Mouse (Mus musculus) C2C12 (cell line): ENCODE measurements around the gene Mpv17l. TPM values are rescaled to one million over a fixed set of nuclear protein-coding genes. Genes with fewer than 3 reads are reported as not detected.

Experiments
- H3K27me3 ChIP-seq: one replicate; pipeline ENCODE4 v1.6.1; 2011; ENCODE audit not compliant: control insufficient read depth, insufficient read depth, insufficient read length
- H3K36me3 ChIP-seq: one replicate; pipeline ENCODE4 v1.6.1; 2011; ENCODE audit not compliant: control insufficient read depth, insufficient read depth
- H3K4me3 ChIP-seq: one replicate; pipeline ENCODE4 v1.5.1; 2011; ENCODE audit warnings: mild to moderate bottlenecking, control low read depth; ENCODE audit not compliant: poor library complexity, insufficient read depth, severe bottlenecking
- H3K79me2 ChIP-seq: one replicate; pipeline ENCODE4 v1.6.1; 2011; ENCODE audit not compliant: control insufficient read depth, insufficient read depth
- H3K79me3 ChIP-seq: one replicate; pipeline ENCODE4 v1.6.1; 2011; ENCODE audit warnings: low read depth, control low read depth
- H3ac ChIP-seq: one replicate; pipeline ENCODE3; 2011; ENCODE audit warnings: low read depth; ENCODE audit not compliant: control insufficient read depth, insufficient read length
- CEBPB ChIP-seq: IDR thresholded peaks from one replicate; pipeline ENCODE4 v1.6.1; 2011; ENCODE audit warnings: low read depth, mild to moderate bottlenecking, control low read depth, moderate library complexity
- CTCF ChIP-seq: IDR thresholded peaks from one replicate; pipeline ENCODE4 v1.5.1; 2011; ENCODE audit not compliant: control insufficient read depth, insufficient read depth, insufficient read length
- FOSL1 ChIP-seq: IDR thresholded peaks from one replicate; pipeline ENCODE4 v1.8.0; 2011; ENCODE audit warnings: mild to moderate bottlenecking, low read length; ENCODE audit not compliant: poor library complexity, insufficient read depth, severe bottlenecking
- MAX ChIP-seq: IDR thresholded peaks from one replicate; pipeline ENCODE4 v1.6.1; 2011; ENCODE audit warnings: mild to moderate bottlenecking, control low read depth
- MYOD1 ChIP-seq: IDR thresholded peaks from one replicate; pipeline ENCODE4 v1.6.1; 2011; ENCODE audit warnings: low read depth; ENCODE audit not compliant: control insufficient read depth, insufficient read length
- MYOG ChIP-seq: IDR thresholded peaks from one replicate; pipeline ENCODE4 v1.6.1; 2011; ENCODE audit not compliant: control insufficient read depth, insufficient read length; ENCODE audit errors: extremely low read depth
- USF1 ChIP-seq: IDR thresholded peaks from one replicate; pipeline ENCODE4 v1.6.1; 2011; ENCODE audit warnings: low read depth, mild to moderate bottlenecking, control low read depth, moderate library complexity
- polyA plus RNA-seq: library from polyadenylated mRNA; unstranded; fragments of >200 nt; fragmentation: generic; extraction: Trizol; gene quantifications from one replicate; pipeline ENCODE4 v1.2.1, GENCODE M21; 2012; ENCODE audit warnings: missing spikeins

Gene Mpv17l
- polyA plus RNA-seq, 1 experiment: 0.51 TPM

DNA sequence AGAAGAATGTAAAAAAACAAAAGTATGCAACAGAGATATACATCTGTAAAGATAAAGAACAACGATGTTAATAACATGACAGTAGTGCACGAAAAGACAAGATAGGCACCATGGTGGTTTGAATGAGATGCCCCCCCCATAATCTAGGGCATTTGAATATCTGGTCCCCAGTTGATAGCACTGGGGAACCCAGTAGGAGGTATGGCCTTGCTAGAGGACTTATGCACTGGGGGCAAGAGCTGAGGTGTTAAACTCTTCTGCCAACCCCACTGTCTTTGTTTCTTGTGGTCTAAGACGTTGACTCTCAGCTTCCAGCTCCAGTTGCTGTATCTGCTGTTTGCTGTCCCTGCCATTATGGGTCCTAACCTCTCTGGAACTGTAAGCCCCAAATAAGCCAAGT lies 7.2 kb upstream of the Mpv17l start:
- TF ChIP-seq MYOG (no peak), MAX (no peak), MYOD1 (no peak), CEBPB (no peak), CTCF (no peak), FOSL1 (no peak), USF1 (no peak)
- Histone ChIP-seq H3K79me3 (peaks cover 83% of the 10 kb centered on the region), H3K27me3 (no peaks in the 10 kb centered on the region)

GRCm38 (mm10) chr16:13896357-13896756 lies 6.6 kb upstream of the Mpv17l start:
- H3ac ChIP-seq: no peak overlapping the region
- no peak overlapping the region for H3K4me3 ChIP-seq
- H3K36me3 ChIP-seq: peaks cover 18% of the 10 kb centered on the region
- peaks cover 83% of the 10 kb centered on the region for H3K79me3 ChIP-seq
- H3K27me3 ChIP-seq: no peaks in the 10 kb centered on the region
- peaks cover 100% of the 10 kb centered on the region for H3K79me2 ChIP-seq
- no peak for TF ChIP-seq CTCF
- no peak for TF ChIP-seq CEBPB
- TF ChIP-seq MYOG: no peak
- no peak for TF ChIP-seq USF1
- no peak for TF ChIP-seq FOSL1
- TF ChIP-seq MAX: no peak
- TF ChIP-seq MYOD1: no peak

More for the DNA sequence above, 7.2 kb upstream of the Mpv17l start:
- Histone ChIP-seq H3K79me2 (peaks cover 100% of the 10 kb centered on the region), H3K4me3 (no peak overlapping the region), H3K36me3 (peaks cover 18% of the 10 kb centered on the region), H3ac (no peak overlapping the region)

GRCm38 (mm10) chr16:13898981-13899380 lies 4.0 kb upstream of the Mpv17l start:
- peaks cover 67% of the 10 kb centered on the region for H3K79me3 ChIP-seq
- H3K79me2 ChIP-seq: peaks cover 94% of the 10 kb centered on the region
- H3K27me3 ChIP-seq: no peaks in the 10 kb centered on the region
- TF ChIP-seq FOSL1 (no peak), USF1 (no peak), MAX (no peak), CTCF (no peak), MYOG (no peak), CEBPB (no peak), MYOD1 (no peak)
- no peak overlapping the region for H3ac ChIP-seq
- H3K4me3 ChIP-seq: no peak overlapping the region
- H3K36me3 ChIP-seq: peaks cover 16% of the 10 kb centered on the region

- peaks cover 6% of the 10 kb centered on the region for H3K36me3 ChIP-seq
- peaks cover 41% of the 10 kb centered on the region for H3K79me3 ChIP-seq
- peak overlapping the region; percentile 74 for H3K4me3 ChIP-seq
- TF ChIP-seq USF1 (peak; percentile 69), CTCF (no peak)
- peaks cover 67% of the 10 kb centered on the region for H3K79me2 ChIP-seq
- peak overlapping the region; percentile 78 for H3ac ChIP-seq
- H3K27me3 ChIP-seq: no peaks in the 10 kb centered on the region
Observed at GRCm38 (mm10) chr16:13902397-13902831, 547 bp upstream of the Mpv17l start.

DNA sequence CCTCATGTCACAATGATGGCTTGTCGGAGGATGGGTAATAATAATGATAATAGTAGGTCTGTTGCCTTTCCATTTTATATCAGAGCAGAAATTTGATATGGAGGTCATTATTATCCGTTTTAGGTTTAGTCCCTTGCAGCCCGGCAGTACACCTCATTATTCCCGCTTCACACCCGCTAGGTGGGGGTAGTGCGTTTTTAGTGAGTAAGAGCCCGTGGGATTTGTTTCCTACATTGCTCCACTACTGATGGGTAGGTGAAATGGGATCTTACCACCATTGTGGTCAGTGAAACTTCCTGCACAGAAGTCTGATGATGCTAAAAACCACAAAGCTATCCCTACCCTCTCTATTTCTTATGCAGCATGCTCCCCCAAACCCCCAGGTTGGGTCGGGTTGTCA lies 527 bp downstream of the Mpv17l start:
- peaks cover 56% of the 10 kb centered on the region for H3K79me2 ChIP-seq
- H3K27me3 ChIP-seq: no peaks in the 10 kb centered on the region
- peaks cover 33% of the 10 kb centered on the region for H3K79me3 ChIP-seq
- H3ac ChIP-seq: peak overlapping the region; percentile 55
- no peak for TF ChIP-seq USF1
- TF ChIP-seq MYOG: no peak
- no peak for TF ChIP-seq CTCF
- TF ChIP-seq CEBPB: no peak
- no peak for TF ChIP-seq FOSL1
- no peak for TF ChIP-seq MYOD1
- no peak for TF ChIP-seq MAX
- H3K4me3 ChIP-seq: peak overlapping the region; percentile 74
- peaks cover 6% of the 10 kb centered on the region for H3K36me3 ChIP-seq

GRCm38 (mm10) chr16:13907297-13907696 lies 4.3 kb downstream of the Mpv17l start:
- no peaks in the 10 kb centered on the region for H3K79me3 ChIP-seq
- H3K27me3 ChIP-seq: no peaks in the 10 kb centered on the region
- no peaks in the 10 kb centered on the region for H3K36me3 ChIP-seq
- no peak overlapping the region for H3K4me3 ChIP-seq
- peaks cover 18% of the 10 kb centered on the region for H3K79me2 ChIP-seq
- no peak overlapping the region for H3ac ChIP-seq
- TF ChIP-seq MYOD1 (no peak), MAX (no peak), CEBPB (no peak), FOSL1 (no peak), USF1 (no peak), CTCF (no peak), MYOG (no peak)
